Mouse (Mus musculus) right cerebral cortex, postnatal 10 days (tissue): ENCODE measurements at regions not wholly inside any gene's neighbourhood (a gene's known extent, or its start where the extent isn't known, plus 50 kb on each side); places are given as distances from the start of the nearest gene placed in this dataset.

Experiments
- DNase-seq, 2 experiments: peaks; one replicate each; pipeline ENCODE4 v3.0.0; 2021; ENCODE audit warnings: low spot score in 2 of 2

DNA sequence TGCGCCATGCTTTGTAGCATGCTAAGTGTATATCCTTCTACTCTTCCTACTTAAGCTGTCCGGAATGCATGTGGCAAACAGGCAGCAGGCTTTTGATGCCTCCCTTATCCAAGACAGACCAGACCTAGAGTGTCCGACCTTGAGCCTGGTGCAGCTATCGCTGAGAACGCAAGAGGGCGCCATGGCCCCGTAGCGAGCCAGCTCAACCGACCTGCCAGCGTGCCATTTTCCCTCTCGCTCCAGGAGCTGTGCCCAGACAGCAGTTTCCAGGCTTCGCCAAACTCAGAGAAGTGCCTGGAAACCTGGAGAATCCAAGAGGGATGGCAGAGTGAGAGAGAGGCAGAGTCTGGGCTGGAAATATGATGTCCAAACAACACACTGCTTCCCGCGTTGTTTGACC is 155.8 kb upstream of the Gm12830 start:
- DNase-seq = peak; percentile 84 to 88

DNA sequence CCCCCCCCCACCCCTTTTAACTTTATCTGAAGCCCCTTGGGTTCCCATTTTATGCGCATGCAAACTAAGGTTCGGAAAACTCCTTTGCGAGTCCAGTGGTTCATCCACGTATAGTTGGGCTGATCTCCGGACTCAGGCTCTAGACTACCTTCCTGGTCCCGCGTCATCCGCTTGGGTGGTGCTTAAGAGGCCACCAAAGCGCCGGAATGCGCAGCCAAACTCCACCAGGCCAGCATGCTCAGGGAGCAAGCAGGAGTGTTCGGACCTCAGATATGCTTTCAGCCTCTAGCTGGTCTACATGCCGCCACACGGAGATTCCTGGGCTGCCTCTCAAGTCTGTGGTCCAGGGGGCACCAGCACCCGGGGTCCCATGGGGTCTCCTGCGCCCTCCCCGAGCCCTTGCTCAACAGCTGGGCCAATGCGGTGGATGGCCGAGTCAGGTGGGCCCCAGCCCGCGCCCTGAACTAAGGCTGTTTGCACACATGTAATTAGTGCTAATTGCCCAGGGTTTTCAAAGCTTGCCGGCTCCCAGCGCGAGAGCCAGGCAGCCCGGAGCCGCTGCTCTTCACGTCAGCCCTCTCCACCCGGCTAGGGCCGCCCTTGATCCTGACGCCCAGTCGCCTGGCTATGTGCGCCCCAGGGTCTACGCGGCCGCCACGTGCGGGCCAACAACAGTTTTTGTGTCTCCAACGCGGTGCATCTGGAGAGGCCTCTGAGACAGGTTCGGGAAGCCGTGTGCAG is 155.1 kb upstream of the Gm12830 start:
- no peak for DNase-seq

DNA sequence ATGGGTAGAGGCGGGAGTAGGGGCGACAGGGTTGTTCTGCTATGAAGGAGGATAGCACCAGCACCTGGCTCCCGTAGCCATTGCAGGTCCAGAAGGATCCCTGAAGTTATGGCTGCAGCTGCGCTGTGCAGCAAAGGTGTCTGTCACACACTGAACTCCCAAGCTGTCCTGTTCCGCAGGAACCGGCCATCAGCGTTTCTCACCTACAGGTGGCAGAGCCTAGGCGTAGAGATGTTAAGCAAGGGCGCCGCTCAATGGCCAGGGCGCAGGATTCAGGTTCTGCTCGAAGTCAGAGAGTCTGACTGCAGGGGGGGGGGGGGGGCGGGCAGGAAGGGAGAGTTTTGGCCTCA is 154.6 kb upstream of the Gm12830 start:
- no peak for DNase-seq

DNA sequence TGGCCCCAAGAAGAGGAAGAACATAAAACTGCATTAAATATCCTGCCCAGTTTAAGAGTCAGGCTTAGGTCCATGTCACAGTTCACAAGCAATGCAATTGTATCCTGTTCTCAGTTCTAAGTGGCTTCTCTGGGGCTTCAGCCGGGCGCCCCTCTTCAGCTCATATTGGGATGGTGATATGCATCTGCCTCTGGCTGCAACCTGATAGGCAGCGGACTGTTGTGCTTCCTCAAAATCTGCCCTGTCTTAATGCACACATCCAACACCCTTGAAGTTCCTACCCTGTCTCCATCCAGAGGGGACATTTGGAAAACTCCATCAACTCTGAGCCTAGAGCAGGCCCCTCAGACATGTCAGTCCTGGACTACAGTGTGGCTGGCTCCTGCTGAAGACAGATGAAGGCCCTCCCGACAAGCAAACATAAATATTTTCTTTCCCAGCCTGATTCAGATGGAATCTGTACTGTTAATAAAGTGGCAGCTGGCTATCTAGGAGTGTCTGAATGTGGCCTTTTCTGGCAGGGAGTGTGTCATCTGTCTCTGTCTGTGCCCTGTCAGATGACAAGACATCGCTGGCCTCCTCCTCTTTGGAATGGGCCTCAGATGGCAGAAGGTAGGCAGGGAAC is 149.3 kb upstream of the Gm12830 start:
- DNase-seq = no peak

DNA sequence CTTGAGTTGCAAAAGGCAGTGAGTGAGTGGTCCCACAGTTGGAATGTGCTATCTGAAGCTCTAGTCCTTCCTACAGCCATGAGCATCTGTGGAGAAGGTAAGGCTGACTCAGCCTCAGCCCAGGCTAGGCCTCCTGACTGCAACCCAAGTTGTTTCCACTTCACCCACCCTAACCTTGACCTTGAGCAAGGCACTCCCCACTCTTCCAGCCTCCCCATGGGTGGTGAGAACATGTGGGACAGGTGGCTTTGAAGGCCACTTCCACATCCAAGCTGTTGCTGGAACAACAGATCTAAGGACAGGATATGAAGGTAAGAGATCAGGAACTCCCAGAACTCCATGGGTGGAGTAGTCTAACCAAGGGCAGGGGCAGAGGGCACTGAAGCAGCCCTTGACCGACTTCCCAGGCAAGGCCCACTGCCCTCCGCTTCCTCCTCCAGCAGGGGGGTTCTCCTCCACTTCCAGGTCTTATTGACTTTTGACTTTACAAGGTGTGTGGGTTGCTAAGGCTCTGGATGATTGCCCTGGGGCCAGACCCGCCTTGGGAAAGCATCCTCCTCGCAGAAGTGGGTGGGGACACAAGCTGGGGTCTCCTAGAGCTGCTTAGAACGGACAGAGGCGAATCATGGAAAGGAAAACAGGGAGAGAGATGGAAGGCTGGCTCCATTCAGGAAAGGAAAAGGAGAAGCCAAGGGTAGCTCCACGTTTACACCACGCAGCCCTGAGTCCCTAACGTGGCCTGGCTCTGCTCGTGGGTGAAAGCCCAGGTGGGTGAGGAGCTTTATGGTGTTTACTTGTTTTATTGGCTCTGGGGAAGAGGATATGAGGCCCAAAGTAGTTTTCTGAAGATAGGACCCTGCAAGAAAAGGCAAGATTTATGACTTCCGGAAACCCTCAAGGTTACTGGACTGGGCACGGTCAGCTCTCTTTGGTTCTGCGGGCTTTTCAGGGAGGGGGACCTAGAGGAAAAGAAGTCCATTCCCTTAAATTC is 144.3 kb upstream of the Gm12830 start:
- no peak for DNase-seq

DNA sequence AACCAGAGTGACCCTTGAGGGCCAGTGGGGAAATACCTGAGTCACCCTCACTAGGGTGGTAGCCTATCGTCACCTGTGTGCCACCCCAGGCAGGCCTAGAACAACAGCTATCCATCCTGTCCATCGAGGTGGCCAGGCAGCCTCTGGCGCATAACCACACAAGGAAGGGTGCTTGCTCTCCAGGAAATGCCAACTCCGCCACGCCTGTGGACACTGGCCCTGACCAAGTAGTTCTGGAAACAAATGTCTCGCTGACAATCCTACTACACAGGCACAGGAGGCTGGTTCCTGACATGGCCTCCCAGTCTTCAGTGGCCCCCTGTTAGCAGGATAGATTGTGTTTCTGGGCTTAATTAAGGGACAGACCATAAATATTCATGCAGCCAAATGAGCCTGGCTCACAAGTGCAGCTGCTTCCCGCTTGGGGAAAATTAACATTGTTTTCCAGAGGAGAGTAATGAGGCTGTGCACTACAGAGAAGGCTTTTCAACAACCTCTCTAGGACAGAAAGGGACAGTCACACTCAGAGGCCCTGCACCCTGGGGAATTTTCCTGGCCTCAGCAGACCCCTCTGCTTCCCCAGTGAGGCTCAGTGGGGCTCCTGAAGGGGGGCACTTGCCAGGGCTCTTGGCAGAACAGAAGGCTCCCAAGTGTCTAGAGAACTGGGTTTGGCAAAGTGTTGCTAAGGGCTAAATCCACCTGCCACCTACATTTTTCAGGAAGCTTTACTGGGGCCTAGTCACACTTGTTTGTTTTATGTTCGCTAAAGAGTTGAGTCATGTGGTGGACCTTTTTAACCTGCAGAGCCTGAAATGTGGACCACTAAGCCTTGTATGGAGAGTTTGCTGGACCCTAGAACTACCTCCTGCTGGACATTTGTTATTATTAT is 143.2 kb upstream of the Gm12830 start:
- DNase-seq = peak in 1 of 2 experiments; percentile 37

DNA sequence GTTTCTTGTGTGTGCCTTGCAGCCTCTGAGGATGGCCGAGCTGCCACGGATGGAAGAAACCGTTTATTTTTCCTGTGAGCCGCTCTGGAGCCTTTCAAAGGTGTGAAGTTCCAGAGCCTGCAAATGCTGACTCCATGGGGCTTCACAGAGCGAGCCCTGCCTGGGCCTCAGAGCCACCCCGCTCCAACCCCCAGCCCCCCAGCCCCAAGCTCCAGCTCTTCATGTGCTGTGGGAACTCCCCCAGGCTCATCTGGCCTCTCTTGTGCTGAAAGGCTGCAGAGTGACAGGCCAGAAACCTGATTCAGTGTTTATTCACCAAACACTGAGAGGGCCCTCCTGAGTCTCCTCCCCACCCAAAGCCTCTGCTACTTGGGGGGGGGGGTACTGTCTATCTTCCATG is 141.2 kb upstream of the Gm12830 start:
- DNase-seq = no peak

DNA sequence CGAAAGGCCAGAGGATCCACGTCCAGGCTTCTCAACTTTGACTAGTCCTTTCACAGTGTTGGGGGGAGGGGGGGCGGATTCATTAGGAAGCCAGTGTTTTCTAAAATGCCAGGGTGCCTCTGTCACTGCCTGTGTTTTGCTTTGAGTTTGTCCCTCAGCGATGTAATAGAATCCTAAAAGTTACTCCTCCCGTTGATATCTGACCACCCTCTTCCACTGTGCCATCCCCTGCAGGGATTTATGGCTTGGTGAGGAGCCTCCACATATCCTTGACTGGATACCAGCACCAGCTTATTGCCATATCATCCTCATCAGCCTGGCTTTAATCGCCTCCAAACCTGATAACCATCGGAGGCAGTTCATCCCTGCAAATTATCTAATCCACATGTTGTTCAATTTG is 138.6 kb upstream of the Gm12830 start:
- DNase-seq = no peak

DNA sequence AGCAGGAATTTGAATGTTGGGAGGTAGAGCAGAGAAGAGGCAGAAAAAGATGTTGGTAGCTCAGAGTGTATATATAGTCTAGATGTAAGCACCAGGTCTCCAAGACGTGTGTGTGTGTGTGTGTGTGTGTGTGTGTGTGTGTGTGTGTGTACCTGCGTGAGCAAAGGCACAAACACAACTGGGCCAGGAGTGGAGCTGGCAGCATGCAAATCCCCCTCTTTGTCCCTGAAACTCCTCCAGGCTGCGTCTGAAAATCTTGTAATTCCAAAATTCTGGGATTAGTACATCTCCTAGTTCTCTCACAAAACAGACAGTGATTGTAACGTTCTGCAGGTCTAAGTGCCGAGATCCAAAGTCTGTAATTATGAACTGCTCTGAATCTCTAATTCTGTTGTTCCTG is 137.8 kb upstream of the Gm12830 start:
- no peak for DNase-seq

DNA sequence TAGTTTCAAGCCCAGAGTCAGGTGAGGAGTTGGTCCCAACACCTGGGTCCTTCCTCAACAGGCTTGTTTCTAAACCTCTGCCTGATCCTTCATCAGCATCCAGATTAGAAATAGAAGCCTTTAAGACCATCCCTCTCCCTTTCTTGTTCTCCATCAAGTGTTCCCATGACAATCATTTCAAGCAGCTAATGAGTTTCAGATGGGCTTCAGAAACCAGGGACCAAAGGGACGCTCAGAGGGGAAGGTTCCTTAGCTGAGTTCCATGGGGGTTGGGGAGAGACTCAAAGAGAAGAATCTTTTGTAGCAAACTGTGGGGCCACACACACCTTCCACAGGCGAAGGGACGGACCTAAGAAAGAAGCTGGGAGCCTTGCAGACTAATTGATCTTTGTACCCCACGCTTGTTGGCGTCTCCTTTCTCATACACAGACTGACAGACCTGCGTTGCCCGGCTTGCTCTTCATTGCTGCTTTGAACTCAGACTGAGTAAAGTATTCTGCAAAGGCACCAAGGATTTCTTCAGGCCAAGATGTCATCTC is 136.6 kb upstream of the Gm12830 start:
- no peak for DNase-seq

DNA sequence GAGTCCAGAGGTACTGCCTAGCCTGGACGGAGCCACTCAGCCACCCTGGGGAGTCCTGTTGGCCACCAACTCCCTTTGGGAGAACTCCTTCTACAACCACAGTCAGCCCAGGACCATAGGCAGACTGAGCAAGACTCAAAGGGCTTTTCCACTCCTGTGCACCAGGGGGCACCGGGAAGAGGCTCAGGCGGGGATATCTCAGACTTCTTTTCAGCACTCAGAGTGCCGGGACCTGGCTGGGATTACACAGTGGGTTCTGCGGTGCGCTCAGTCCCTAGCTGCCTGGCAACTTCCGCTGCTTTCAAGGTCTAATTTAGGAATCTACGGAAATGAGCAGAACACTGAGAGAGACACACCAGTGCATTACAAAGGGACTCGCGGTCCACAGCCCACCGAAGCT is 136.1 kb upstream of the Gm12830 start:
- DNase-seq = peak; percentile 54 to 62

DNA sequence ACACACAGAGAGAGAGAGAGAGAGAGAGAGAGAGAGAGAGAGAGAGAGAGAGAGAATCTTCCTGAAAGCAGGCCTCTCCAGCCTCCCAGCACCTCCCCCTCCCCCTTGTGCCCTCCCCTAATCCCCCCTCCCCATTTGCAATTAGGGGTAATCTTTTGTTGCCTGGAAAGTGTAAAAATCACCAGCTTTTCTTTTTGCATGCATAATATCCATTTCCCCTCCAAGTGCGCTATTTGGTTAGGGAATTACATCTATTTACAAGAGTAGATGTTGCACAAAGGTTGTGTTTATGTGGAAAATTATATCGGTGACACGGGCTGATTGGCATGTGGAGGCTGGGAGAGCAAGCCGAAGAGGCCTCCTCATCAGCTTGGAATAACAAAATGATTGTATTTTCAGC is 135.4 kb upstream of the Gm12830 start:
- no peak for DNase-seq

DNA sequence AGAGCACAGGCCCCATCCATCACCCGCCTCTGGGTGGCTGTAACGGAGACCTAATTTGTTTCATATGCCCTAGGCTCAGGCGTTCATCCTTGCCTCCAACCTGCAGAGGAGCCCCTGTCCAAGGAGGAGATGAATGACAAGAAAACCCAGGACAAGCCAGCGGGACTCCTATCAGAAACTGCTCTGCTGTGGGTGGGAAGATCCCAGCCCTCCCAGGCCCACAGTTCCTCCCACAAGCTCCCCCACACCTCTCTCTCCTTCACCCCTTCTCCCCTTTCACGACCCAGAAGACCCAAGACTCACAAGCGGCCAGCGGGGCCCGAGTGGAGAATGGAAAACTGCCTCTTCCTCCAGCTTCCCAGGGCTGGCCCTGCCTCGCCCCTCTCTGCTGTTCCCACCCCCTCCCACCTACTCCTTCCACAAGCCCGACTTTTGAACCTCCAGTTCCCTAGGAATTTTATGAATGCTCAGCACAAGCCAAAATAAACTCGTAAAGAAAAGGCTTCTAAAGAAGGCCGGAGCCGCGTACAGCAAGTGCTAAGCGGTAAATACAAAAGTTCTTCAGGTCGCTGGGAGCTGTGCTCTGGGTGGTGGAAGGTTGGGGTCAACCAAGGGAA is 133.1 kb upstream of the Gm12830 start:
- DNase-seq = no peak

DNA sequence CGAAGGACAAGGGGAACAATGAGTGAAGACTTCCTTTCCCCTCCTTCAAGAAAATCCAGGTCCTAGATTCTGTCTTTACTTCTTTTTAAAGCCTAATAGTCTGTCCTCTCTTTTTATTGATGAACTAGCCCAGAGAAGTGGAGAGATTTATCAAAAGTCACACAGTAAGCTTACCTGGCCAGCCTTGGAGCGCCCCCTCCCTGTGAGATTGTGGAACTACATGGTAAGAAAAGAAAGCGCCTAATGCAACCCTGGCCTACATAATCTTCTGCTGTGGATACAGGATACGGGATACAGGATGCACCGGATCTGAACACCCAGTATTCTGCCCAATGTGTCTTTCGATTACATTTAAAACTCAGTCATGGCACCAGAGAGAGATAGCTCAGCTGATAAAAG is 132.6 kb upstream of the Gm12830 start:
- DNase-seq = no peak

DNA sequence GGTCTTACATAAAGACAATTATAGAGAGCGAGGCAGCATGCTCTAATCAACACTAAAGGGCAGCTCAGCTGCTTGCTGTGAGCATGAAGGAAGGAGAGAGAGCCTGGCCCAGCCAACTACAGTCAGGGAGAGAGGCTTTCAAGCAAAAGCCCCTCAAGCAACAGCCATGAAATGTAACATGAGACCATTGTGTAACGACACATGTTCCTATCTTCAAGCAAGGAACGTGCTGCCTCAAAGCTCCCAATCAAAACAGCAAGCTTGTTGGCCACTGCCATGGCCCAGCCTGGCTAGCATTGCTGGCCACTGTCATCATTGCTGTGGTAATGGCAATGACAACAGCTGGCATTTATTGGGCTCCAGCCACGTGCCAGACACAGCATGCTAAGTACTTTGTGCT is 115.9 kb upstream of the Gm12830 start:
- DNase-seq = no peak

DNA sequence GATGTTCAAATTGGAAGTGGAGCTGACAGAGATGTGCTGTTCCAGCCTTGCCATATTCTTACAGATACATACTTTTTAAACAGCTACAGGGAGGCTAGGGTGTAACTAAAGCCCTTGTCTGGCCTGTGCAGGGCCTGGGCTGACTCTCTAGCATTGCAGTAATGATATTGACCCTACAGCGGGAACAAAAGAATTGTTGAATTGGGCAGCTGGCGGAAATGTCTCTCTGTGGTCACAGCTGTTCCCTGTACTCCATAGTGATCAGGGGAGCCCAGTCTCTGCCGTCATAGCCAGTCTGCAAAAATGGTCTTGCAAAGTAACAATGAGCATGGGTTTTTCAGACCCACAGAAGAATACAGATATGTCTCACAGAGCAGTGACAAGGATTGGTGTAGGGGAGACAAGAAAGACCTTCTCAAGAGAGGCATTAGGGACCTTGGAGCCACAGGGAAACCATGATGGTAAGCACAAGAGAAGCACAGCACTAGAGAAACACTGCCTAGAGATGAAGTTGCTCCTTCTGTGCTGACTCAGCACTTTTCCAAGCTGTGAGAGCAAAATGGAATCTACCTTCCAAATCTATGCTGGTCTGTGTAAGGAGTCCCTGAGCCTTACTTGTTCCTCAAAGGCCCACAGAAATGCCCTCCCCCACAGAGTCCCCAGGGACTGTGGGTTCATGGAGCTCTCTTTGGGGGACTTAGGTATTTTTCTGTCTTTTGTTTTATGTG is 111.2 kb upstream of the Gm12830 start:
- no peak for DNase-seq

DNA sequence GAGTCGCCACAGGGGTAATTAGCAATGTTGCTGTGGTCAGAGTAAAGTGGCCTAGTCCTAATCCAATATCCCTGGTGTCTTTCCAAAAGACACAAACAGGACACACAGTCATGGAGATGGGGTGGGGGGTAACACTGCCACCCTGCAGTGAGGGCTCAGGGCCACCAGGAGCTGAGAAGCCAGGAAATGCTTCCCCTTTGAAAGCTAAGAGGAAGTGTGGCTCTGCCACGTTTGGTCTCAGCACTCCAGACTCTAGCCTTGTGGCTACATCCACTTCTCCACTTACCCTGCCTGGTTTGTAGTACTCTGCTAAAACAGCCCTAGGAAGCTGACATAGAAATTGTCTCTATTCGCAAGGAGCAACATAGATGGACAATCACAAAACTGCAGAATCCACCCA is 110.4 kb upstream of the Gm12830 start:
- no peak for DNase-seq

DNA sequence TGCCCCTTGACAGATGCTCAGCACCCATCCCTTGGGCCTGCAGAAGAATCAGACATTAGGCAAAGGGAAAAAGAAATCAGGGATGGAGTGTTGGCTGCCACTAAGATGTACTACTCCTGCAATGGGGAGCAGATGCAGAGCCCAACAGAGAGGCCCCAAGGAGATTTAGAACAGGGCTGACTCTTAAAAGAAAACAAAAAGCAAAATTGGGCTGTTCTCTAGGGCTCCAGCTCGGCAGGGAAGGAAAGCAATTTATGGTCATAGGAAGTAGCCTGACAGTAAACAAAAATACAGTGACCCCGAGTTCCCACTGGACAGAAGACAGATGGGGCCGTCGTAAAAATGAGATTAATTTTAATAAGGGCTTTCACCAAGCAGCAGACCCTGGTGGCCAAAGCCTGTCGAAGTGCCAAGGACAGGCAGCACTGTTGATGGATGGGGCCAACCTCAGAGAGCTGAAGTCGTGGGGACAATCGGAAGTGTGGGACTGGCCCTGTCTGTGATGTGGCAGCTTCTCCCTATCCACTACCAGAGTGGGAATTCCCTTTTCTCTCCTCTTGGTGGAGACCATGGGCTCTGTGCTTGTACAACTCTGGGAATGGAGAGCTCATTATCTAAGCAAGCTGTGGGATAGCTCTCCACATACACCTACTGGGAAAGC is 109.4 kb upstream of the Gm12830 start:
- DNase-seq = no peak

DNA sequence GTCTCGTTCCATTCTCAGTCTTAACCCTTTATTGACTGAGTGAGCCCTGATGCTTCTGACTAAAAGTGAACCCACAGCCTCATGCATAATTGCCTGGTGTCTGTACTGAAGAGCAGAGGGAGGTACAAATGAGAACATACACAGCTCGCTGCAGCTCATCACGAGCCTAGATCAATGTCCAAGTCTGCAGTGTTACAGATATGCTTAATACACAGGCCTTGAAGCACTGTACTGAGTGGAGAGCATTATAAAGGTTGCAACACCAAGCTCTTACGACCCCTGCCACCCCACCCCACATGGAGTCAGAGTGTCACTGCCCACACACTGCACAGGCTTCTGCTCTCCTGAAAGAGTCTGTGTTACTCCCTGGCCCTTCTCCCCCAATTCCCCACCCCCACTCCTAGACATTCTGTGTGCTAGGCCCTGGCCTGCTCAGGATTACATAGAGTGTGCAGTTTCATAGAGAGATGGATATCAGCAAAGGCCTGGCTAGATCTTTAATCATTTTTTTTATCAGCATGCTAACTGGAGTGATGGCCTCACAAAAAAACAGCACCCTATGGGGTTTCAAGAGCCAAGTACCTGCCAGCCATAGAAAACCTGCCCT is 108.5 kb upstream of the Gm12830 start:
- DNase-seq = no peak
